Mouse (Mus musculus): ENCODE data around the gene Abcg4.

GRCm38 (mm10) chr9:44288076-44288958, at the start of gene Abcg4:
- TF ChIP-seq POLR2A (IDR thresholded peaks at IDR 0.05; ENCODE audit: low read depth, low read length), result no peak
- TF ChIP-seq CTCF (IDR thresholded peaks at IDR 0.05; ENCODE audit: extremely low read depth, insufficient read length, insufficient replicate concordance, low read depth, low read length), result no peak

Measured in small intestine, adult 2 months (tissue).